Mouse (Mus musculus) myocyte (in vitro differentiated cells): ENCODE measurements at regions not wholly inside any gene's neighbourhood (a gene's known extent, or its start where the extent isn't known, plus 50 kb on each side); places are given as distances from the start of the nearest gene placed in this dataset.

Experiments used
- H3K27me3 ChIP-seq: one replicate; pipeline ENCODE4 v1.6.1; 2011; ENCODE audit not compliant: control insufficient read depth, insufficient read depth, insufficient read length
- H3K36me3 ChIP-seq: one replicate; pipeline ENCODE4 v1.6.1; 2011; ENCODE audit not compliant: control insufficient read depth, insufficient read depth
- H3K4me2 ChIP-seq: one replicate; pipeline ENCODE4 v1.6.1; 2011; ENCODE audit warnings: low read depth, control low read depth
- H3K4me3 ChIP-seq: one replicate; pipeline ENCODE4 v1.5.1; 2011; ENCODE audit warnings: mild to moderate bottlenecking, control low read depth, moderate library complexity
- H3K79me2 ChIP-seq: one replicate; pipeline ENCODE4 v1.6.1; 2011; ENCODE audit not compliant: control insufficient read depth, insufficient read depth
- H3ac ChIP-seq: one replicate; pipeline ENCODE4 v1.6.1; 2011; ENCODE audit not compliant: control insufficient read depth, insufficient read length
- CEBPB ChIP-seq: IDR thresholded peaks from 2 replicates; pipeline ENCODE4 v1.6.1; 2011; ENCODE audit warnings: mild to moderate bottlenecking, moderate library complexity; ENCODE audit not compliant: poor library complexity, insufficient read depth, severe bottlenecking
- E2F4 ChIP-seq: IDR thresholded peaks from one replicate; pipeline ENCODE4 v1.6.1; 2011; ENCODE audit warnings: mild to moderate bottlenecking, control low read depth, moderate library complexity; ENCODE audit not compliant: insufficient read depth
- MAX ChIP-seq: IDR thresholded peaks from one replicate; pipeline ENCODE4 v1.6.1; 2011; ENCODE audit warnings: low read depth, mild to moderate bottlenecking, control low read depth
- MYOD1 ChIP-seq, 3 experiments: IDR thresholded peaks; one replicate each; pipeline ENCODE4 v1.6.1; 2011; ENCODE audit warnings: control low read depth in 2 of 3, low read depth in 2 of 3, mild to moderate bottlenecking in 2 of 3, moderate library complexity in 1 of 3; ENCODE audit not compliant: insufficient read length in 2 of 3, control insufficient read depth in 1 of 3
- MYOG ChIP-seq, 3 experiments: IDR thresholded peaks; one replicate each; pipeline ENCODE4 v1.6.1; 2011; ENCODE audit warnings: control low read depth in 2 of 3, low read depth in 2 of 3, mild to moderate bottlenecking in 2 of 3; ENCODE audit not compliant: insufficient read length in 2 of 3, control insufficient read depth in 1 of 3, insufficient read depth in 1 of 3
- POLR2A ChIP-seq: IDR thresholded peaks from one replicate; pipeline ENCODE4 v1.6.1; 2011; ENCODE audit warnings: low read depth, mild to moderate bottlenecking, control low read depth, moderate library complexity; ENCODE audit not compliant: insufficient read length
- POLR2AphosphoS2 ChIP-seq: IDR thresholded peaks from one replicate; pipeline ENCODE4 v1.6.1; 2011; ENCODE audit warnings: low read depth, control low read depth; ENCODE audit not compliant: insufficient read length
- REST ChIP-seq: IDR thresholded peaks from one replicate; pipeline ENCODE4 v1.6.1; 2011; ENCODE audit warnings: mild to moderate bottlenecking, control low read depth, moderate library complexity; ENCODE audit not compliant: insufficient read depth, insufficient read length
- SRF ChIP-seq: IDR thresholded peaks from one replicate; pipeline ENCODE4 v1.6.1; 2011; ENCODE audit warnings: low read depth; ENCODE audit not compliant: control insufficient read depth, insufficient read length
- TCF12 ChIP-seq: IDR thresholded peaks from one replicate; pipeline ENCODE4 v1.6.1; 2011; ENCODE audit warnings: mild to moderate bottlenecking, control low read depth; ENCODE audit not compliant: poor library complexity, insufficient read depth, severe bottlenecking
- TCF3 ChIP-seq: IDR thresholded peaks from one replicate; pipeline ENCODE4 v1.6.1; 2011; ENCODE audit warnings: low read depth, control low read depth; ENCODE audit not compliant: insufficient read length
- USF1 ChIP-seq: IDR thresholded peaks from one replicate; pipeline ENCODE4 v1.6.1; 2011; ENCODE audit warnings: low read depth, mild to moderate bottlenecking, control low read depth, moderate library complexity

DNA sequence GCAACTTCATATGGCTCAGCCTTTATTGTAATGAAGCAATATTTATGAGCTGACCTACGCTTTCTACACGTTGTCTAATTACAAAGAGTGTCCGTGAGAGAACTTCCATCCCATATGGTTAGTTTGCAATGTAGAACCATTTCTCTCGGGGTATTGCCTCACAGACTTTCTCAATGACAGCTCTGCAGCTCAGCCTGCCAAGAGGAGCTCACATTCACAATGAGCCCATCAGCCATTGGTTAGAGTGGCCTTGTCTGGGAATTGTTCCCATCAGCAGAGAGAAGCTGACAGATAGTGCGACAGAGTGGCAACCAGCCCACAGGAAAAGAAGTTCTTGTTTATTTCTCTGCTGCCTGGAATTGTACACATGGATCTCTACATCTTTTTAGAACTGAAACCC, 409.7 kb downstream of the Zfp704 start:
- TF ChIP-seq POLR2A (no peak), TCF3 (no peak), TCF12 (no peak), SRF (no peak), USF1 (no peak), E2F4 (no peak), MYOD1 (IDR thresholded peaks at IDR 0.05; ENCODE audit: control insufficient read depth in 1 of 3, insufficient read length in 2 of 3, low read depth in 2 of 3) (no peak), POLR2AphosphoS2 (no peak), MAX (no peak), CEBPB (no peak), REST (no peak)

GRCm38 (mm10) chr3:9198652-9199332, 411.1 kb downstream of the Zfp704 start:
- Histone ChIP-seq H3ac (no peak overlapping the region), H3K79me2 (no peaks in the 10 kb centered on the region), H3K4me3 (no peak overlapping the region), H3K27me3 (peaks cover 14% of the 10 kb centered on the region), H3K36me3 (no peaks in the 10 kb centered on the region), H3K4me2 (no peak overlapping the region)
- TF ChIP-seq TCF3 (no peak), TCF12 (no peak), USF1 (no peak), E2F4 (no peak)

More for the DNA sequence above, 409.7 kb downstream of the Zfp704 start:
- H3K36me3 ChIP-seq = no peaks in the 10 kb centered on the region
- H3K79me2 ChIP-seq = no peaks in the 10 kb centered on the region
- no peak overlapping the region for H3ac ChIP-seq
- H3K27me3 ChIP-seq = peaks cover 8% of the 10 kb centered on the region
- no peak overlapping the region for H3K4me2 ChIP-seq
- no peak overlapping the region for H3K4me3 ChIP-seq

- Histone ChIP-seq H3K36me3 (no peaks in the 10 kb centered on the region), H3K79me2 (no peaks in the 10 kb centered on the region), H3K4me2 (no peak overlapping the region), H3ac (no peak overlapping the region), H3K27me3 (peaks cover 14% of the 10 kb centered on the region), H3K4me3 (no peak overlapping the region)
- TF ChIP-seq POLR2A (no peak), USF1 (no peak), SRF (no peak), POLR2AphosphoS2 (no peak), TCF3 (no peak), TCF12 (no peak), CEBPB (no peak), MAX (no peak), E2F4 (no peak), MYOG (IDR thresholded peaks at IDR 0.05; ENCODE audit: control insufficient read depth in 1 of 3, insufficient read depth in 1 of 3, insufficient read length in 2 of 3, low read depth in 2 of 3) (no peak), REST (no peak), MYOD1 (IDR thresholded peaks at IDR 0.05; ENCODE audit: control insufficient read depth in 1 of 3, insufficient read length in 2 of 3, low read depth in 2 of 3) (no peak)
Observed at GRCm38 (mm10) chr3:9195781-9196180, 414.1 kb downstream of the Zfp704 start.

- TF ChIP-seq TCF3 (no peak), MYOD1 (IDR thresholded peaks at IDR 0.05; ENCODE audit: control insufficient read depth in 1 of 3, insufficient read length in 2 of 3, low read depth in 2 of 3) (peak in 2 of 3 experiments; percentile 72 to 74), POLR2AphosphoS2 (no peak), E2F4 (no peak), MYOG (IDR thresholded peaks at IDR 0.05; ENCODE audit: control insufficient read depth in 1 of 3, insufficient read depth in 1 of 3, insufficient read length in 2 of 3, low read depth in 2 of 3) (peak; percentile 26 to 58 (median 50))
- Histone ChIP-seq H3K4me3 (no peak overlapping the region), H3ac (no peak overlapping the region), H3K27me3 (peaks cover 1% of the 10 kb centered on the region), H3K4me2 (peak overlapping the region; percentile 62), H3K36me3 (no peaks in the 10 kb centered on the region), H3K79me2 (no peaks in the 10 kb centered on the region)
Observed at GRCm38 (mm10) chr3:9189366-9190287, 420.3 kb downstream of the Zfp704 start.
